Mouse (Mus musculus) kidney, adult 10 weeks (tissue): Measurements from ENCODE around the gene Tctn3. TPM values are rescaled to one million over a fixed set of nuclear protein-coding genes. Genes with fewer than 3 reads are reported as not detected.

Experiments
- polyA plus RNA-seq: library from polyadenylated mRNA; stranded (reverse); fragments of 350-450 nt; fragmentation: Illumina TruSeq; extraction: RNeasy Lipid Tissue Mini Kit (QIAGEN cat#74804); gene quantifications from one replicate; pipeline ENCODE4 v1.2.3, GENCODE M21; 2014; ENCODE audit warnings: low read depth, low replicate concordance

Tctn3 gene
- polyA plus RNA-seq: 4.1 TPM

DNA sequence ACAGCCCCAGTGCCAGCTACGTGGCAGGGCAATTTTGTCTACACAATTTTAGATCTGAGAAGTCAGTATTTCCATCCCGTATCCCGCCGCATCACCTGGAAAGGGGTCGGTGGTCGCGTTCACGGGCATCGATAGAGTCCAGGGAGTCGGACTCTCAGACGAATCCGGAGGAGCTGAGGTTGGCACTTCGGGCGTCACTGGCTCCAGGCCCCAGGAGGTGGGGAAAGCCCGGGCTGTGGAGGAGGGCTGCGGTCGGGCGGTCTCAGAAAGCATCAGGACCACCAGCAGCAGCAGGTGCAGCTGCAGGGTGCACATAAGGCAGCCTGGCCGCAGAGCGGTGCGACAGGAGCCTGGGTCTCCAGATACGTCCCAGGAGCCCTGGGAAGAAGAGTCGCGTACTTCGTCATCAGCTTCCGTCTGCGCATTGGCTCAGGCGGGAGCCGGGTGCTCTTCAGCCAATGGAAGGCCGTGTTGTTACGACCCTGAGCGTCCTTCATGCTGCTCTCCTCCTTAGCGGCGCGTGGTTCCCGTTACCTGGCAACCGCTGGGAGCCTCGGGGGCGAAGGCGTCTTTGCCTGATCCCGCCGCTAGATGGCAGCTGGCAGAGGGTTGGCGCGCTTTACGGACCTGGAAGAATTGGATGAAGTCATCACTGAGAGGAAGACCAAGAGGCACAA lies at the start of gene Tctn3, which contains the start of gene Entpd1:
Tctn3 (minus strand) TSS at position 404 of the 677 bp plus-strand sequence.
Entpd1 (plus strand) TSS at position 537 of the 677 bp plus-strand sequence.

DNA sequence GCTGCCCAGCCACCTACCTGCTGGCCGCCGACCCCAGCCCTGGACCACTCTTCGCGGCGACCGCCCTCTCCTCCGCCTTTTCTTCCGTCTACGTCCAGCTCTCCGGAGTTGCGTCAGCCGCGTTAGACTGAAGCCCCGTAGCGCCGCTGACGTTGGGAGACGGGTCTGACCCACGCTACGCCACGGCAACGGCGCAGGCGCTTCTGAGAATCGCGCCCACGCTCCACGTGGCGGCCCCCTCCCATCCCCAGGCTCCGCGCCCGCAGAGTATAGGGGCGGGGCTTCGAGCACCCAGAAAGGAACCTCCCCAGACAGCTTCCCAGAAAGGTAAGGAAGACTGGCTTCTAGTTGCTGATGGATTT lies 23.8 kb downstream of the Tctn3 start, which contains the start of gene Aldh18a1:
Aldh18a1 (minus strand) TSS at position 171 of the 362 bp plus-strand sequence.

Other genes with a start within 250 kb of the Tctn3 start
- gene Sorbs1, start 98.5 kb downstream of the Tctn3 start, polyA plus RNA-seq: 108 TPM
- 0.61 TPM for gene Aldh18a1, start 23.8 kb downstream of the Tctn3 start, polyA plus RNA-seq
- 12.7 TPM for gene Entpd1, start 133 bp upstream of the Tctn3 start, polyA plus RNA-seq
- not detected for gene Cc2d2b, start 136.5 kb upstream of the Tctn3 start, polyA plus RNA-seq
- 3.5 TPM for gene Ccnj, start 219.0 kb upstream of the Tctn3 start, polyA plus RNA-seq